Mouse (Mus musculus): ENCODE measurements at regions not wholly inside any gene's neighbourhood (a gene's known extent, or its start where the extent isn't known, plus 50 kb on each side); places are given as distances from the start of the nearest gene placed in this dataset.

DNA sequence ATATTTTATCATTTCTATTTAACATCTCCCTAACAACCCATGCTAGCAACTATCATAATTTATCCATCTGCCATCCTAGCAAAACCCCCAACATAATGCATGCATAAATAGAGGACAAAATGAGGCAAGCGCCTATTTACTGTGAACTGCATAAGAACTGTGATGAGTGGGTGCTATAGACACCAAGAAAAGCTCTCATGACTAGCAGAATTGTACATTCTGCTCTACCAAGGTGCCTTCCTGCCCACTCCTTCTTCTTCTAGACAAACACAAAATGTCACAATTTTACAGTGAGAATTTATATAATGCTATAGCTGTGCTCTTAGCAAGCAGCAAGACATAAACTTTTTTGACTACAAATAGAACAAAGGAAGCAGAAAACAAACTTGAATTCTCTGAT, 305.9 kb downstream of the Brinp1 start:
- no peaks in the 10 kb centered on the region for H3K36me3 ChIP-seq
- DNase-seq (ENCODE audit: low spot score) = no peak
- 88% methylated on average over 1 of the region's 1 CpGs for WGBS
- no peak overlapping the region for H3K4me3 ChIP-seq
- H3K4me1 ChIP-seq (replicated peaks) = no peaks in the 10 kb centered on the region
- H3K9me3 ChIP-seq = no peaks in the 10 kb centered on the region
- no peak overlapping the region for H3K27ac ChIP-seq
- H3K27me3 ChIP-seq (ENCODE audit: insufficient read depth, poor library complexity, severe bottlenecking) = no peaks in the 10 kb centered on the region

GRCm38 (mm10) chr4:68633299-68633698, 320.9 kb downstream of the Brinp1 start:
- WGBS = 86% methylated on average over 2 of the region's 2 CpGs
- no peak for DNase-seq (ENCODE audit: low spot score)
- H3K9me3 ChIP-seq = no peaks in the 10 kb centered on the region
- no peaks in the 10 kb centered on the region for H3K36me3 ChIP-seq
- no peaks in the 10 kb centered on the region for H3K27me3 ChIP-seq (ENCODE audit: insufficient read depth, poor library complexity, severe bottlenecking)
- H3K4me3 ChIP-seq = no peak overlapping the region
- no peak overlapping the region for H3K27ac ChIP-seq
- H3K4me1 ChIP-seq (replicated peaks) = no peaks in the 10 kb centered on the region

GRCm38 (mm10) chr4:68624025-68624342, 330.2 kb downstream of the Brinp1 start:
- whole genome bisulfite sequencing = 83% methylated on average over 4 of the region's 4 CpGs
- H3K27ac ChIP-seq = no peak overlapping the region
- no peak for DNase-seq (ENCODE audit: low spot score)
- no peaks in the 10 kb centered on the region for H3K36me3 ChIP-seq
- H3K27me3 ChIP-seq (ENCODE audit: insufficient read depth, poor library complexity, severe bottlenecking) = no peaks in the 10 kb centered on the region
- H3K4me3 ChIP-seq = no peak overlapping the region
- H3K4me1 ChIP-seq (replicated peaks) = no peaks in the 10 kb centered on the region
- H3K9me3 ChIP-seq = no peaks in the 10 kb centered on the region

DNA sequence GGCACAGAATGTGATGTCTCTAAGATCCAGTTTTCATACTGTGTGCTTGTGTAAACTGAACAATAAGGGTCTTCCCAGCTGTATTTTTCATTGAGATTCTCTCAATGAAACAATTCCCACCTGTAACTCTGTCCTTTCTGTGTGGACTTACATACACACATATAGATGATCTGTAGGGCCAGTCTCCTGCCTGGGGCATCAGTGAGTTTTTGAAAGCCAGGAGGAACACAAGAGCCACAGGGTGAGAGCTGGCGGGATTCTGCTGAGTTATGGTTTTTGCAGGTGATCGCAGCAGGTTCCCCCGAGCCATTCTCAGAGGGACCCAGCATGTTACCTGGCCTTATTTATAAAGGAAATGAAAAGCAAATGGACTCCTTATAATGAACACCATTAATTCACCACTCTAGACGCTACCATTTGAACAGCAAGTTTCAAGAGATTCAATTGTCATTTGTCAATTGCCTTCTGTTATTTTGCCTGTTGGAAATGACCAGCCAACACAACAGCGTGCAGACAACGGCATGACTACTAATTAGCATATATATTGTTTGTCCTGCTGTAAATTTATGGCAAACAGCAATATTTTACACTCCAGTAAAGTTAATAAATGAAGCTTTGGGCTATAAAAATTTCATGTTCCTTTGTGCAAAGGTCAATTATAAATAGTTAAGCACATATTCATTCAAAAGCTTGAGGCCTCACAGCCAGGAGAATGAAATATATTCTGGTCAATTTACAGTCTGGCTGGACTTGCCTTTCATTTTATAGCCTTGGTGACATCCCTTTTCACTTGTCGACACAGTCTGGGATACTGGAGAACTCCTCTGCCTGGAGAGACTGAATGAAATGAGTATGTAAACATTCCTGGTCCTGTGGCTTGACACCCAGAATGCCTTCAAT, 330.8 kb downstream of the Brinp1 start:
- H3K4me1 ChIP-seq (replicated peaks) = no peaks in the 10 kb centered on the region
- no peaks in the 10 kb centered on the region for H3K9me3 ChIP-seq
- H3K27ac ChIP-seq = no peak overlapping the region
- no peak for DNase-seq (ENCODE audit: low spot score)
- no peak overlapping the region for H3K4me3 ChIP-seq
- H3K27me3 ChIP-seq (ENCODE audit: insufficient read depth, poor library complexity, severe bottlenecking) = no peaks in the 10 kb centered on the region
- H3K36me3 ChIP-seq = no peaks in the 10 kb centered on the region
- 89% methylated on average over 7 of the region's 7 CpGs for WGBS

- DNase-seq (ENCODE audit: low spot score) = no peak
- H3K4me3 ChIP-seq = no peak overlapping the region
- 91% methylated on average over 3 of the region's 3 CpGs for WGBS
These were observed 333.6 kb downstream of the Brinp1 start for GRCm38 (mm10) chr4:68620585-68620984.

GRCm38 (mm10) chr4:68615706-68616397, 338.3 kb downstream of the Brinp1 start:
- Histone ChIP-seq H3K27ac (no peak overlapping the region), H3K4me3 (no peak overlapping the region), H3K4me1 (replicated peaks) (no peaks in the 10 kb centered on the region), H3K9me3 (no peaks in the 10 kb centered on the region), H3K27me3 (ENCODE audit: insufficient read depth, poor library complexity, severe bottlenecking) (no peaks in the 10 kb centered on the region), H3K36me3 (no peaks in the 10 kb centered on the region)
- DNase-seq (ENCODE audit: low spot score) = no peak
- 89% methylated on average over 2 of the region's 2 CpGs for WGBS

More at GRCm38 (mm10) chr4:68620585-68620984, 333.6 kb downstream of the Brinp1 start:
- no peak overlapping the region for H3K27ac ChIP-seq
- no peaks in the 10 kb centered on the region for H3K9me3 ChIP-seq
- no peaks in the 10 kb centered on the region for H3K27me3 ChIP-seq (ENCODE audit: insufficient read depth, poor library complexity, severe bottlenecking)
- no peaks in the 10 kb centered on the region for H3K4me1 ChIP-seq (replicated peaks)
- H3K36me3 ChIP-seq = no peaks in the 10 kb centered on the region

GRCm38 (mm10) chr4:68612263-68613012, 341.8 kb downstream of the Brinp1 start:
- WGBS = 93% methylated on average over 5 of the region's 6 CpGs
- Histone ChIP-seq H3K4me1 (replicated peaks) (no peaks in the 10 kb centered on the region), H3K27me3 (ENCODE audit: insufficient read depth, poor library complexity, severe bottlenecking) (no peaks in the 10 kb centered on the region), H3K27ac (no peak overlapping the region), H3K9me3 (no peaks in the 10 kb centered on the region), H3K36me3 (no peaks in the 10 kb centered on the region), H3K4me3 (no peak overlapping the region)
- DNase-seq (ENCODE audit: low spot score) = no peak

DNA sequence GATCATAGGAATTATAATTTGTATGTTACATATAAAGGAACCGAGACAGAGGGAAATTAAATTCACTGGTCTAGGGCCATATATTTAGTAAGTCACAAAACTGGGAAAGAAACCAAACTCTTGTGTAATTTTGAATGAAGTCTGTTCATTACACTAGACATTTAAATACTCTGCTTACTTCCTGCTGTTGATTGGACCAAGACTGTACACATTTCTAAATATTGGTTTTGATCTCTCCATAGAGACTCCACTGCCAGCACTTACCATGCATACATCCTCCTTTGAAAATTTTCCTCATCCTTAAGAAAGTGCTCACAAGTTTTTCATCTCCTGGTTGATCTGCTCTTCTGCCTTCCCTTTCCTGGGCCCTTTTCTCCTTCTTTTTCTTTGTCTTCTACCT, 358.9 kb downstream of the Brinp1 start:
- Histone ChIP-seq H3K4me1 (replicated peaks) (no peaks in the 10 kb centered on the region), H3K27me3 (ENCODE audit: insufficient read depth, poor library complexity, severe bottlenecking) (no peaks in the 10 kb centered on the region), H3K36me3 (no peaks in the 10 kb centered on the region), H3K27ac (no peak overlapping the region), H3K9me3 (no peaks in the 10 kb centered on the region), H3K4me3 (no peak overlapping the region)
- 86% methylated on average over 1 of the region's 1 CpGs for WGBS
- no peak for DNase-seq (ENCODE audit: low spot score)

DNA sequence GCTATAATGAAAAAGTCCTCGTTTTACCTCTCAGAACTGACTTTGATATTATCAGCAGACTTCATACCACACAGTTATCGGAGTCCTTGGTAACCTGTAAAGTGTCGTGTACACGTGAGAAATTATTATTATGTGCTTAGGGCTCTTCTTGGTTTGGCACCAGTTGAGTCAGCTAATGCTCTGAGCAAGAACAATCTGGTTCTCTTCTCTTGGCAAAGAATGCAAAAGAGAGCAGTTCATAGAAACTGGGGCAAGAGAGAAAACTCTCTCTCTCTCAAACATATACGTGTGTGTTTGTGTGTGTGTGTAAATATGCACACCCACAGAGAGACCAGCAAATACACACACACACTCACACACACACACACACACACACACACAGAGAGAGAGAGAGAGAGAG, 378.8 kb downstream of the Brinp1 start:
- no peak overlapping the region for H3K4me3 ChIP-seq
- H3K27me3 ChIP-seq (ENCODE audit: insufficient read depth, poor library complexity, severe bottlenecking) = no peaks in the 10 kb centered on the region
- no peaks in the 10 kb centered on the region for H3K36me3 ChIP-seq
- H3K4me1 ChIP-seq (replicated peaks) = no peaks in the 10 kb centered on the region
- DNase-seq (ENCODE audit: low spot score) = no peak
- H3K9me3 ChIP-seq = no peaks in the 10 kb centered on the region
- H3K27ac ChIP-seq = no peak overlapping the region
- 83% methylated on average over 5 of the region's 5 CpGs for WGBS

- no peak for DNase-seq (ENCODE audit: low spot score)
- no peaks in the 10 kb centered on the region for H3K4me1 ChIP-seq (replicated peaks)
- no peak overlapping the region for H3K27ac ChIP-seq
- no peaks in the 10 kb centered on the region for H3K9me3 ChIP-seq
- no peaks in the 10 kb centered on the region for H3K27me3 ChIP-seq (ENCODE audit: insufficient read depth, poor library complexity, severe bottlenecking)
- no peak overlapping the region for H3K4me3 ChIP-seq
- 83% methylated on average over 4 of the region's 4 CpGs for WGBS
- no peaks in the 10 kb centered on the region for H3K36me3 ChIP-seq
These were observed 379.5 kb downstream of the Brinp1 start for GRCm38 (mm10) chr4:68574610-68575167.

- Histone ChIP-seq H3K36me3 (no peaks in the 10 kb centered on the region), H3K9me3 (no peaks in the 10 kb centered on the region), H3K4me1 (replicated peaks) (no peaks in the 10 kb centered on the region)
These were observed 380.9 kb downstream of the Brinp1 start for GRCm38 (mm10) chr4:68573333-68573732.

DNA sequence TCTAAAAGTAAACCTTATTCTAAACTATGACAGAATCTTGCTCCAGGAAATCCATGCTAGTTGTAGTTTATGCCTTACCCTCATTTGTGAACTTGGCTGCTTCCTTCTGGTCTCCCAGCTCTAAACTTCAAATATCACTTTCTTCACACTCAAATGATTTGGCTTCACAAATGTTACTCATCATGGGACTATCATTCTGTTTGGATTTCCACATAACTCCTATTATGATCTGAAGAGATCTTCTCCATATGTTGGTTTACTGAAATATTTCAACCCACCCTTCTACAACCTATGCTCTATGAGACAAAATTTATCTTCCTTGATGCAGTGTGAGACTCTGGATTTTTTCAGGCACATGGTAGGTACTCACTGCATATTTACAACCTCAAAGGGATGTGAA, 381.7 kb downstream of the Brinp1 start:
- H3K36me3 ChIP-seq = no peaks in the 10 kb centered on the region
- DNase-seq (ENCODE audit: low spot score) = no peak
- no peaks in the 10 kb centered on the region for H3K9me3 ChIP-seq
- no peaks in the 10 kb centered on the region for H3K4me1 ChIP-seq (replicated peaks)
- H3K27ac ChIP-seq = no peak overlapping the region
- H3K4me3 ChIP-seq = no peak overlapping the region
- H3K27me3 ChIP-seq (ENCODE audit: insufficient read depth, poor library complexity, severe bottlenecking) = no peaks in the 10 kb centered on the region

More at GRCm38 (mm10) chr4:68573333-68573732, 380.9 kb downstream of the Brinp1 start:
- H3K27ac ChIP-seq = no peak overlapping the region
- no peaks in the 10 kb centered on the region for H3K27me3 ChIP-seq (ENCODE audit: insufficient read depth, poor library complexity, severe bottlenecking)
- no peak overlapping the region for H3K4me3 ChIP-seq
- no peak for DNase-seq (ENCODE audit: low spot score)
- 72% methylated on average over 3 of the region's 3 CpGs for WGBS

DNA sequence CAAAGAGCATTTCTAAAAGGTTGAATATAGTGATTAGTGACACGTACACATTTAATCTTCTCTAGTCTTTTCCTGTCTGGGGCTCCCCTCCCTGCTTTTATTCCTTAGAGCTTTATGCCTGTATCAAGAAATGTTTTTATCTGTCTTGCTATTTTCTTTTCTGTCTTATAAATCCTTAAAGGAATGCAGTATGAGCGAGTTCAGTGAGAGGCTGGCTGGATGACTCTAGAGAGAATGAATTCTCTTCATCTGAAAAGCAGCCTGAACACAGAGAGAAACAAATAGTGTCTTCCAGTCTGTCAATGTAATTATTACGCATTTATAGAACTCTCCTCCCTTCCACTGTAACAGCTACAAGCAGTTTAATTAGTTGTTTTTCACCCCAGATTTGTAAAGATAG, 417.9 kb downstream of the Brinp1 start:
- 78% methylated on average over 3 of the region's 3 CpGs for WGBS
- no peaks in the 10 kb centered on the region for H3K4me1 ChIP-seq (replicated peaks)
- H3K27me3 ChIP-seq (ENCODE audit: insufficient read depth, poor library complexity, severe bottlenecking) = no peaks in the 10 kb centered on the region
- H3K36me3 ChIP-seq = no peaks in the 10 kb centered on the region
- no peak overlapping the region for H3K27ac ChIP-seq
- H3K4me3 ChIP-seq = no peak overlapping the region
- DNase-seq (ENCODE audit: low spot score) = no peak
- no peaks in the 10 kb centered on the region for H3K9me3 ChIP-seq
